ENCODE assay signal across 8 mouse cellular contexts in genomic region chr9:66611478-66612093, GRCm38 (mm10). TPM values are rescaled to one million over a fixed set of nuclear protein-coding genes. Genes with fewer than 3 reads are reported as not detected.
DNase-seq lines count a peak whose midpoint lies in the region; ATAC-seq lines count a peak whose summit lies in the region.

No protein-coding gene starts in this region.

- H3K4me2 ChIP-seq in embryonic facial prominence, embryonic 13.5 days = peak overlapping the region; percentile 52
- peak overlapping the region; percentile 22; the same call in 1 of the 2 replicates for H3K4me2 ChIP-seq in kidney, embryonic 14.5 days (replicated peaks; ENCODE audit: low read depth, low read length)
- H3K4me2 ChIP-seq in limb, embryonic 15.5 days = peak overlapping the region; percentile 35

- H3K9me3 ChIP-seq in embryonic facial prominence, embryonic 13.5 days = no peaks in the 10 kb centered on the region
- no peaks in the 10 kb centered on the region for H3K9me3 ChIP-seq in kidney, embryonic 14.5 days (ENCODE audit: control insufficient read depth, low read length)
- H3K9me3 ChIP-seq in limb, embryonic 15.5 days = no peaks in the 10 kb centered on the region

- peaks cover 15% of the 10 kb centered on the region for H3K4me1 ChIP-seq in embryonic facial prominence, embryonic 13.5 days
- H3K4me1 ChIP-seq in kidney, embryonic 14.5 days (ENCODE audit: control insufficient read depth, insufficient read depth, low read length) = no peaks in the 10 kb centered on the region
- H3K4me1 ChIP-seq in limb, embryonic 15.5 days = peaks cover 5% of the 10 kb centered on the region

- WGBS in embryonic facial prominence, embryonic 13.5 days = 13% methylated on average over 18 of the region's 18 CpGs
- WGBS in kidney, embryonic 14.5 days = 17% methylated on average over 18 of the region's 18 CpGs
- WGBS in limb, embryonic 15.5 days = 16% methylated on average over 18 of the region's 18 CpGs

- peak overlapping the region; percentile 16; the same call in 1 of the 2 replicates for H3K27ac ChIP-seq in embryonic facial prominence, embryonic 13.5 days
- no peak overlapping the region for H3K27ac ChIP-seq in kidney, embryonic 14.5 days (ENCODE audit: low read depth, low read length)
- no peak overlapping the region for H3K27ac ChIP-seq in limb, embryonic 15.5 days

- no peaks in the 10 kb centered on the region for H3K27me3 ChIP-seq in embryonic facial prominence, embryonic 13.5 days
- no peaks in the 10 kb centered on the region for H3K27me3 ChIP-seq in kidney, embryonic 14.5 days (ENCODE audit: control insufficient read depth, insufficient read depth, low read length)
- no peaks in the 10 kb centered on the region for H3K27me3 ChIP-seq in limb, embryonic 15.5 days

- peak overlapping the region; percentile 40 for H3K9ac ChIP-seq in embryonic facial prominence, embryonic 13.5 days
- no peak overlapping the region for H3K9ac ChIP-seq in kidney, embryonic 14.5 days (ENCODE audit: low read depth, low read length)
- no peak overlapping the region for H3K9ac ChIP-seq in limb, embryonic 15.5 days

- DNase-seq in 3134 (ENCODE audit: extremely low read depth, insufficient read length, low spot score) = peak; percentile 72
- peak; percentile 91 for DNase-seq in adrenal gland, postnatal 25 days
- DNase-seq in heart, adult 9 months (ENCODE audit: low spot score in 2 of 2) = peak; percentile 86 to 90
- DNase-seq in monocyte, adult 2 months (ENCODE audit: low read depth in 1 of 2, low spot score in 2 of 2) = peak; percentile 62 to 82
- peak; percentile 71 to 85 for DNase-seq in spleen, postnatal 14 days (ENCODE audit: low spot score in 2 of 2)

- H3K36me3 ChIP-seq in embryonic facial prominence, embryonic 13.5 days = no peaks in the 10 kb centered on the region
- no peaks in the 10 kb centered on the region for H3K36me3 ChIP-seq in kidney, embryonic 14.5 days (ENCODE audit: control insufficient read depth, insufficient read depth, low read length)
- no peaks in the 10 kb centered on the region for H3K36me3 ChIP-seq in limb, embryonic 15.5 days

- peak; percentile 43; the same call in 1 of the 2 replicates for ATAC-seq in embryonic facial prominence, embryonic 13.5 days (ENCODE audit: insufficient number of reproducible peaks, insufficient read depth, low FRiP score, low TSS enrichment, low read depth)
- ATAC-seq in kidney, embryonic 14.5 days (ENCODE audit: low FRiP score, low TSS enrichment) = peak; percentile 72; the same call in 1 of the 2 replicates
- no peak for ATAC-seq in limb, embryonic 15.5 days (ENCODE audit: insufficient number of reproducible peaks, low FRiP score, low TSS enrichment, low read depth)

- peak overlapping the region; percentile 17 for H3K4me3 ChIP-seq in embryonic facial prominence, embryonic 13.5 days
- H3K4me3 ChIP-seq in kidney, embryonic 14.5 days (ENCODE audit: low read length) = no peak overlapping the region
- H3K4me3 ChIP-seq in limb, embryonic 15.5 days = peak overlapping the region; percentile 11; the same call in 1 of the 2 replicates

RNA-seq across cellular contexts. Expression of gene Usp3, which starts 18.6 kb away (rescaled TPM):
- 46.8 and 51.1 TPM in 2 replicates for total RNA-seq in adrenal gland, postnatal 25 days (2021)
- polyA plus RNA-seq in embryonic facial prominence, embryonic 13.5 days (2015; fragmentation: Nextera tagmentation; extraction: Ambion mirVana) = 75.2 and 92.2 TPM in 2 replicates
- 51.7 and 83.6 TPM in 2 replicates for polyA plus RNA-seq in kidney, embryonic 14.5 days (2014; fragmentation: Nextera tagmentation; extraction: Ambion mirVana)
- 56.8 and 65.1 TPM in 2 replicates for polyA plus RNA-seq in limb, embryonic 15.5 days (2015; fragmentation: Nextera tagmentation; extraction: Ambion mirVana)
